8 mouse cellular contexts compared by ENCODE assay signal in genomic region chr1:54826426-54826986, GRCm38 (mm10).
DNase-seq lines count a peak whose midpoint lies in the region; ATAC-seq and TF ChIP-seq lines count a peak whose summit lies in the region.
"Had no signal": no experiment of that assay in that cellular context is flagged by ENCODE, and none has a peak within 500 bp of the region (broad histone marks: within the 10 kb centered on the region; RNA-seq: fewer than 3 reads in every experiment).

No protein-coding gene starts in this region.

- no peaks in the 10 kb centered on the region for H3K27me3 ChIP-seq in Patski
- no peaks in the 10 kb centered on the region for H3K27me3 ChIP-seq in stomach, embryonic 14.5 days (ENCODE audit: control insufficient read depth, insufficient read depth, low read length)
- H3K27me3 ChIP-seq: midbrain, embryonic 12.5 days had no signal

- WGBS in stomach, embryonic 14.5 days = 17% methylated on average over 4 of the region's 4 CpGs

- DNase-seq in Patski (ENCODE audit: low read depth, low spot score) = peak; percentile 99
- peak; percentile 31 for DNase-seq in brain, adult 2 months (ENCODE audit: low read depth, low spot score)
- DNase-seq in heart, adult 8-10 months (ENCODE audit: low spot score) = peak; percentile 88
- DNase-seq in kidney, postnatal 14 days = peak; percentile 95
- no peak for DNase-seq in natural killer cell, adult 2 months (ENCODE audit: low spot score in 2 of 2)
- DNase-seq in frontal cortex, adult 2 months (ENCODE audit: extremely low spot score in 1 of 2, low spot score in 1 of 2) = no peak

- no peak overlapping the region for H3K4me2 ChIP-seq in stomach, embryonic 14.5 days (replicated peaks; ENCODE audit: low read depth, low read length)
- H3K4me2 ChIP-seq: midbrain, embryonic 12.5 days had no signal

- no peak overlapping the region for H3K4me3 ChIP-seq in stomach, embryonic 14.5 days (ENCODE audit: low read depth, low read length)
- H3K4me3 ChIP-seq: midbrain, embryonic 12.5 days had no signal

- POLR2A ChIA-PET in Patski (lab: Charles Lee) = no interaction called here

- in situ Hi-C loops in Patski (cut with MboI; ENCODE audit: low pct_unique_long_range_greater_than_20kb) = loop anchor here (5.0 kb wide), 1 partner anchor 159 kb away; no protein-coding TSS in a partner anchor

- H3K4me1 ChIP-seq in stomach, embryonic 14.5 days (ENCODE audit: control insufficient read depth, insufficient read depth, low read length) = peaks cover 15% of the 10 kb centered on the region; the same call in 1 of the 2 replicates
- H3K4me1 ChIP-seq: midbrain, embryonic 12.5 days had no signal

- H3K27ac ChIP-seq in stomach, embryonic 14.5 days (ENCODE audit: low read length) = no peak overlapping the region; the same call in 1 of the 2 replicates
- H3K27ac ChIP-seq: midbrain, embryonic 12.5 days had no signal

- H3K9ac ChIP-seq in stomach, embryonic 14.5 days (replicated peaks; ENCODE audit: low read depth, low read length) = no peak overlapping the region
- H3K9ac ChIP-seq: midbrain, embryonic 12.5 days had no signal

- H3K9me3 ChIP-seq in stomach, embryonic 14.5 days (ENCODE audit: control insufficient read depth, low read depth, low read length) = no peaks in the 10 kb centered on the region
- H3K9me3 ChIP-seq: midbrain, embryonic 12.5 days had no signal

- no peaks in the 10 kb centered on the region for H3K36me3 ChIP-seq in stomach, embryonic 14.5 days (ENCODE audit: control insufficient read depth, insufficient read depth, low read length)
- H3K36me3 ChIP-seq: midbrain, embryonic 12.5 days had no signal

- CTCF ChIA-PET in Patski (lab: Charles Lee) = interaction anchor here (0.8 kb wide), 1 partner anchor 115 kb away, joined by 3 read pairs; no protein-coding TSS in a partner anchor

- TF ChIP-seq CTCF in Patski (IDR thresholded peaks at IDR 0.05) = no peak

- ATAC-seq in Patski = peak; percentile 74
- ATAC-seq in stomach, embryonic 14.5 days (ENCODE audit: insufficient number of reproducible peaks, insufficient read depth, low FRiP score, low read depth) = peak; percentile 47; the same call in 1 of the 2 replicates

Comparison
In these comparisons a context has a peak if more than half of its experiments do, and no peak if none do; other contexts are left out.
1. DNase-seq: peak in Patski (single experiment), brain, adult 2 months (single experiment), heart, adult 8-10 months (single experiment) and kidney, postnatal 14 days (single experiment); none in natural killer cell, adult 2 months (0 of 2) and frontal cortex, adult 2 months (0 of 2).